Mouse (Mus musculus): ENCODE results near the gene Shroom3.

GRCm38 (mm10) chr5:92880393-92880792 is 197.2 kb downstream of the Shroom3 start:
- no peak for TF ChIP-seq CTCF (conservative IDR thresholded peaks at IDR 0.05 in 1 of 2, IDR thresholded peaks at IDR 0.05 in 1 of 2; ENCODE audit: low read depth in 2 of 2, low read length in 2 of 2)
- no peak for TF ChIP-seq NRF1 (IDR thresholded peaks at IDR 0.05; ENCODE audit: low read depth, low read length)
- TF ChIP-seq POLR2A (IDR thresholded peaks at IDR 0.05; ENCODE audit: low read depth, low read length), result no peak
- TF ChIP-seq E2F4 (IDR thresholded peaks at IDR 0.05; ENCODE audit: insufficient replicate concordance, low read depth, low read length), result no peak
- no peak for TF ChIP-seq SMC3 (IDR thresholded peaks at IDR 0.05; ENCODE audit: low read depth, low read length)
